Mouse (Mus musculus) duodenum, adult 2 months (tissue): ENCODE results near the gene Ctla2b. TPM values are rescaled to one million over a fixed set of nuclear protein-coding genes. Genes with fewer than 3 reads are reported as not detected.

Experiments
- polyA plus RNA-seq: library from polyadenylated mRNA; depleted of rRNA; stranded (reverse); fragments of >200 nt; gene quantifications from 2 replicates; pipeline ENCODE4 v1.2.3, GENCODE M21; 2012; ENCODE audit warnings: low replicate concordance; rRNA removed

Ctla2b gene
- polyA plus RNA-seq = 0.16 TPM in 1 of 2 replicates, not detected in the other

DNA sequence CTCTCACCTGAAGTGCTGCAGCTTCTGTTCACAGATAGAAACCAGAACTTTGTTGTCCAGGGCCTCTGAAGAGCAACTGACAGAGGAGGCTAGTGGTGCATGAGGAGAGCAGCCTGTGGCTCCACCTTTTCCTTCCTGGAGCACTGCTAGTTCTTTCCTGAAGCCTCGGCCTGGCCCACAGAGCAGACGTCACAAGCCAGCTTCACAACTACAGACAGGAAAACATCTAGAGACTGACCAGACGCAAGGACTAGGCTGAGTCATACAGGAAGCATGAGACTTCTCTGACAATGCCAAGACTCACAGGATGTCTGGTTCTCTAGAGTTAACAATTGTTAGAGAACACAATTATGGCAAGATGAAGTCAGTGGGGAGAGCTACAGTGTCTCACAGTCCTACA, at the start of gene Ctla2b:
Gene Ctla2b (minus strand): TSS at position 120 of the 400 bp plus-strand sequence.

GRCm38 (mm10) chr13:60941884-60942283, 44.6 kb upstream of the Ctla2b start, which contains the start of gene Tpbpa:
Tpbpa (minus strand) TSS chr13:60941984.

GRCm38 (mm10) chr13:60936500-60936901, 39.3 kb upstream of the Ctla2b start, which contains the start of the genes Gm49391 and Ctla2a:
Gm49391 (minus strand) TSS chr13:60936571.
Ctla2a (minus strand) TSS chr13:60936625.

GRCm38 (mm10) chr13:60935490-60935889, 38.2 kb upstream of the Ctla2b start, which contains the start of gene Gm49393:
Gm49393 (minus strand) TSS chr13:60935590.

GRCm38 (mm10) chr13:60904780-60905179, 7.5 kb upstream of the Ctla2b start, which contains the start of gene Tpbpb:
Tpbpb (minus strand) TSS chr13:60904880.

GRCm38 (mm10) chr13:60896794-60897193, 453 bp downstream of the Ctla2b start, which contains the start of gene Gm49392:
Gm49392 (minus strand) TSS chr13:60896894.

GRCm38 (mm10) chr13:60864281-60864680, 33.0 kb downstream of the Ctla2b start, which contains the start of gene 4930486L24Rik:
4930486L24Rik (minus strand) TSS chr13:60864475.

Other genes starting within 250 kb of the Ctla2b start
- not detected in 2 replicates for gene BC051665, start 111.1 kb downstream of the Ctla2b start, polyA plus RNA-seq
- not detected in 2 replicates for gene Ctsll3, start 94.6 kb downstream of the Ctla2b start, polyA plus RNA-seq
- gene 4930486L24Rik, start 33.0 kb downstream of the Ctla2b start, polyA plus RNA-seq = not detected in 2 replicates
- not detected in 2 replicates for gene Gm49392, start 553 bp downstream of the Ctla2b start, polyA plus RNA-seq
- not detected in 2 replicates for gene Tpbpb, start 7.4 kb upstream of the Ctla2b start, polyA plus RNA-seq
- gene Gm49393, start 38.1 kb upstream of the Ctla2b start, polyA plus RNA-seq = not detected in 2 replicates
- gene Gm49391, start 39.1 kb upstream of the Ctla2b start, polyA plus RNA-seq = not detected in 2 replicates
- 0.17 and 0.44 TPM in 2 replicates for gene Ctla2a, start 39.2 kb upstream of the Ctla2b start, polyA plus RNA-seq
- gene Tpbpa, start 44.5 kb upstream of the Ctla2b start, polyA plus RNA-seq = not detected in 2 replicates
- not detected in 2 replicates for gene Ctsj, start 108.5 kb upstream of the Ctla2b start, polyA plus RNA-seq
- gene Ctsq, start 143.2 kb upstream of the Ctla2b start, polyA plus RNA-seq = not detected in 2 replicates